Mouse (Mus musculus) C2C12 (cell line): ENCODE results near the gene Tent4a.

Source experiments
- CTCF ChIP-seq: IDR thresholded peaks from one replicate; pipeline ENCODE4 v1.5.1; 2011; ENCODE audit not compliant: control insufficient read depth, insufficient read depth, insufficient read length
- MYOD1 ChIP-seq: IDR thresholded peaks from one replicate; pipeline ENCODE4 v1.6.1; 2011; ENCODE audit warnings: low read depth; ENCODE audit not compliant: control insufficient read depth, insufficient read length
- MYOG ChIP-seq: IDR thresholded peaks from one replicate; pipeline ENCODE4 v1.6.1; 2011; ENCODE audit not compliant: control insufficient read depth, insufficient read length; ENCODE audit errors: extremely low read depth
- USF1 ChIP-seq: IDR thresholded peaks from one replicate; pipeline ENCODE4 v1.6.1; 2011; ENCODE audit warnings: low read depth, mild to moderate bottlenecking, control low read depth, moderate library complexity

DNA sequence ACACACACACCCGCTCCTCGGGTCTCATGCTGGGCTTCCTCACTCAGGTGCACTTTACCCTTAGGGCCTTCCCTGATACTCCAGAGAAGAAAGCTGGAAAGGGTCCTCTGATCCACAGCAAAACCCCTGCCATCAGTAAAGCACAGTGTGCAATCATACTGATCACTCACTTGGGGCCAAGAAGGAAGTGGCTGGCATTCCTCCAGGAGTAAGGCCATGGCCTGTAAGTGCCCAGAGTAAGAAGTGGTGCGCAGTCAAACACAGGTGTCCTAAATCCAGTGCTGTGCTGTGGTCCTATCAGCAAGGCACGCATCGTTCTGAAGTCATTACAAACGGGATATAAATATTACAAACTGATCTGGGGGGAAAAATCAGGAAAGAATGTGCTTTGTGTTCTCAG lies 17.0 kb downstream of the Tent4a start:
- TF ChIP-seq CTCF (no peak), USF1 (no peak), MYOD1 (no peak), MYOG (no peak)
